Mouse (Mus musculus) CH12.LX (cell line): Measurements from ENCODE around the gene Olfr1128.
"Not testable (repeated sequence)": the region's sequence is repeated elsewhere in the genome, so short reads cannot be mapped to it uniquely, and the experiment has no call there.

Source experiments
- CHD1 ChIP-seq: IDR thresholded peaks from 2 replicates; pipeline ENCODE4 v1.6.1; 2012; ENCODE audit warnings: low read depth, low read length, improper control_type of control experiment, inconsistent platforms
- CTCF ChIP-seq, 2 experiments: IDR thresholded peaks in 1 of 2; conservative IDR thresholded peaks in 1 of 2; 2 replicates each; pipeline ENCODE4 v1.5.1; 2011 to 2012; ENCODE audit warnings: low read depth in 2 of 2, low read length in 2 of 2, improper control_type of control experiment in 1 of 2, inconsistent platforms in 1 of 2, mild to moderate bottlenecking in 1 of 2, moderate library complexity in 1 of 2
- EP300 ChIP-seq: IDR thresholded peaks from 2 replicates; pipeline ENCODE4 v1.6.1; 2011; ENCODE audit warnings: low read length, improper control_type of control experiment
- HCFC1 ChIP-seq: IDR thresholded peaks from 2 replicates; pipeline ENCODE4 v1.6.1; 2012; ENCODE audit warnings: low read depth, mild to moderate bottlenecking, inconsistent platforms, low read length, improper control_type of control experiment
- MAZ ChIP-seq: IDR thresholded peaks from 2 replicates; pipeline ENCODE4 v1.6.1; 2012; ENCODE audit warnings: low read depth, mild to moderate bottlenecking, inconsistent platforms, low read length, improper control_type of control experiment, moderate library complexity
- NELFE ChIP-seq: IDR thresholded peaks from 2 replicates; pipeline ENCODE4 v1.6.1; 2011; ENCODE audit warnings: low read depth, low read length, improper control_type of control experiment
- POLR2A ChIP-seq: IDR thresholded peaks from 2 replicates; pipeline ENCODE4 v1.6.1; 2011; ENCODE audit warnings: low read depth, mild to moderate bottlenecking, improper control_type of control experiment, low read length
- ZC3H11A ChIP-seq: IDR thresholded peaks from 2 replicates; pipeline ENCODE4 v1.6.1; 2012; ENCODE audit warnings: low read depth, mild to moderate bottlenecking, inconsistent platforms, low read length, improper control_type of control experiment

DNA sequence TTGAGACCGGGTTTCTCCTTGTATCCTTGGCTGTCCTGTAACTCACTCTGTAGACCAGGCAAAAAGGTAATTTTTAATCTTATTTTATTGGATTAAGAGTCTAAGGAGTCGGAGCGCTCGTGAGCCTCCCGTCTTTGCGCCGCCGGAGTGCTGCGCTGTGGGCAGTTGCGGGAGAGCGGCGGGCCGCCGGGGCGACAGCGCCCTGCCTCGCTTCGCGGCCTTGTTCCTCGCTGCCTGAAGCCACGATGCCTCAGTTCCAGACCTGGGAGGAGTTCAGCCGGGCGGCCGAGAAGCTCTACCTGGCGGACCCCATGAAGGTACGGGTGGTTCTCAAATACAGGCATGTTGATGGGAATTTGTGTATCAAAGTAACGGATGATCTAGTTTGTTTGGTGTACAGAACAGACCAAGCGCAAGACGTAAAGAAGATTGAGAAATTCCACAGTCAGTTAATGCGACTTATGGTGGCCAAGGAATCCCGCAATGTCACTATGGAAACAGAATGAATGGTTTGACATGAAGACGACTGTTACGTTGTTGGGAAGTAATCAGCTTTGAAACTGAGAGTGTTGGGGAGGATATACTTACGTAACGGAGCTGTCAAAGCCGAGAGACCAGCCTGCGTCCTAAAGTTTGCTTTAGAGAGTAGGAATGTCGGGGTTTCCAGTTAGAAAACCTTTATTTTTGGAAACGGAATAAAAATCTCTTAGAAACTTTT, 19.3 kb downstream of the Olfr1128 start:
- TF ChIP-seq HCFC1; CTCF (conservative IDR thresholded peaks at IDR 0.05 in 1 of 2, IDR thresholded peaks at IDR 0.05 in 1 of 2; ENCODE audit: low read depth in 2 of 2, low read length in 2 of 2); ZC3H11A; POLR2A; MAZ; EP300; CHD1; NELFE: not testable (repeated sequence)
